Mouse (Mus musculus) CH12.LX (cell line): ENCODE results near the gene Slc12a4.

ENCODE experiments used
- CHD1 ChIP-seq: IDR thresholded peaks from 2 replicates; pipeline ENCODE4 v1.6.1; 2012; ENCODE audit warnings: low read depth, low read length, improper control_type of control experiment, inconsistent platforms
- CTCF ChIP-seq, 2 experiments: IDR thresholded peaks in 1 of 2; conservative IDR thresholded peaks in 1 of 2; 2 replicates each; pipeline ENCODE4 v1.5.1; 2011 to 2012; ENCODE audit warnings: low read depth in 2 of 2, low read length in 2 of 2, improper control_type of control experiment in 1 of 2, inconsistent platforms in 1 of 2, mild to moderate bottlenecking in 1 of 2, moderate library complexity in 1 of 2
- MAX ChIP-seq: IDR thresholded peaks from 2 replicates; pipeline ENCODE4 v1.6.1; 2011; ENCODE audit warnings: low read length, improper control_type of control experiment
- MAZ ChIP-seq: IDR thresholded peaks from 2 replicates; pipeline ENCODE4 v1.6.1; 2012; ENCODE audit warnings: low read depth, mild to moderate bottlenecking, inconsistent platforms, low read length, improper control_type of control experiment, moderate library complexity
- POLR2A ChIP-seq: IDR thresholded peaks from 2 replicates; pipeline ENCODE4 v1.6.1; 2011; ENCODE audit warnings: low read depth, mild to moderate bottlenecking, improper control_type of control experiment, low read length
- RCOR1 ChIP-seq: conservative IDR thresholded peaks from 2 replicates; pipeline ENCODE4 v1.6.1; 2012; ENCODE audit warnings: low read depth, mild to moderate bottlenecking, inconsistent platforms, low read length, improper control_type of control experiment
- ZC3H11A ChIP-seq: IDR thresholded peaks from 2 replicates; pipeline ENCODE4 v1.6.1; 2012; ENCODE audit warnings: low read depth, mild to moderate bottlenecking, inconsistent platforms, low read length, improper control_type of control experiment
- ZKSCAN1 ChIP-seq: IDR thresholded peaks from 2 replicates; pipeline ENCODE4 v1.6.1; 2012; ENCODE audit warnings: low read depth, inconsistent platforms, low read length, improper control_type of control experiment, borderline replicate concordance
- ZMIZ1 ChIP-seq: IDR thresholded peaks from 2 replicates; pipeline ENCODE4 v1.6.1; 2012; ENCODE audit warnings: low read depth, mild to moderate bottlenecking, inconsistent platforms, low read length, improper control_type of control experiment
- ZNF384 ChIP-seq: IDR thresholded peaks from 2 replicates; pipeline ENCODE4 v1.6.1; 2012; ENCODE audit warnings: low read depth, low read length, improper control_type of control experiment, inconsistent platforms

- TF ChIP-seq POLR2A (no peak), RCOR1 (no peak), ZNF384 (no peak), MAZ (no peak), CTCF (conservative IDR thresholded peaks at IDR 0.05 in 1 of 2, IDR thresholded peaks at IDR 0.05 in 1 of 2; ENCODE audit: low read depth in 2 of 2, low read length in 2 of 2) (no peak), ZMIZ1 (no peak), ZKSCAN1 (no peak), MAX (no peak), ZC3H11A (no peak), CHD1 (no peak)
These were observed 6.5 kb downstream of the Slc12a4 start for GRCm38 (mm10) chr8:105959350-105959749.
